ENCODE assay signal across 15 mouse cellular contexts in genomic region chr5:118292476-118292875, GRCm38 (mm10).
"Had no signal": no experiment of that assay in that cellular context is flagged by ENCODE, and none has a peak within 500 bp of the region (broad histone marks: within the 10 kb centered on the region; RNA-seq: fewer than 3 reads in every experiment).

No protein-coding gene starts in this region.

- H3K27me3 ChIP-seq: liver, embryonic 12.5 days; neural tube, embryonic 15.5 days; stomach, embryonic 15.5 days had no signal

- H3K9ac ChIP-seq: liver, embryonic 12.5 days; lung, embryonic 14.5 days; neural tube, embryonic 15.5 days; stomach, embryonic 15.5 days had no signal

- DNase-seq: kidney, postnatal 36 days; lung, embryonic 14.5 days; lung, postnatal 10 days; lung, postnatal 4 days; midbrain, embryonic 14.5 days; right cerebral cortex, postnatal 14 days; thymus, adult 2 months; thymus, postnatal 36 days had no signal

- H3K4me2 ChIP-seq: liver, embryonic 12.5 days; lung, embryonic 14.5 days; neural tube, embryonic 15.5 days; stomach, embryonic 15.5 days had no signal

- H3K4me3 ChIP-seq: layer of hippocampus, adult 2 months; liver, embryonic 12.5 days; midbrain, embryonic 10.5 days; myocyte; neural tube, embryonic 15.5 days; stomach, embryonic 15.5 days had no signal

- H3K27ac ChIP-seq: kidney, postnatal 0 days; layer of hippocampus, adult 2 months; liver, embryonic 12.5 days; midbrain, embryonic 10.5 days; neural tube, embryonic 15.5 days; stomach, embryonic 15.5 days had no signal

- ATAC-seq: liver, embryonic 12.5 days had no signal

- H3K9me3 ChIP-seq: liver, embryonic 12.5 days; midbrain, embryonic 10.5 days; neural tube, embryonic 15.5 days; stomach, embryonic 15.5 days had no signal

- H3K36me3 ChIP-seq: liver, embryonic 12.5 days; midbrain, embryonic 10.5 days; neural tube, embryonic 15.5 days; stomach, embryonic 15.5 days had no signal
